Comparison of ENCODE assay signal across 29 mouse cellular contexts in genomic region chr11:108104085-108104484, GRCm38 (mm10).
DNase-seq lines count a peak whose midpoint lies in the region; ATAC-seq and TF ChIP-seq lines count a peak whose summit lies in the region.
"Had no signal": no experiment of that assay in that cellular context is flagged by ENCODE, and none has a peak within 500 bp of the region (broad histone marks: within the 10 kb centered on the region; RNA-seq: fewer than 3 reads in every experiment).

No protein-coding gene starts in this region.

- H3K4me1 ChIP-seq in heart, postnatal 0 days (ENCODE audit: control insufficient read depth, insufficient read depth): peaks cover 16% of the 10 kb centered on the region
- H3K4me1 ChIP-seq in heart, embryonic 11.5 days (ENCODE audit: control insufficient read depth, insufficient read depth, low read length): 0 out of 2 replicates have a peak, but pooled peaks cover 10% of the 10 kb centered on the region
- no peaks in the 10 kb centered on the region for H3K4me1 ChIP-seq in forebrain, postnatal 0 days (ENCODE audit: insufficient read depth)
- H3K4me1 ChIP-seq: embryonic facial prominence, embryonic 13.5 days; embryonic facial prominence, embryonic 15.5 days; forebrain, embryonic 10.5 days; forebrain, embryonic 12.5 days had no signal

- H3K9me3 ChIP-seq in heart, postnatal 0 days (replicated peaks; ENCODE audit: control insufficient read depth, low read length): no peaks in the 10 kb centered on the region
- no peaks in the 10 kb centered on the region for H3K9me3 ChIP-seq in heart, embryonic 11.5 days (replicated peaks; ENCODE audit: control insufficient read depth, low read length)
- H3K9me3 ChIP-seq in forebrain, postnatal 0 days (ENCODE audit: low read length): no peaks in the 10 kb centered on the region
- H3K9me3 ChIP-seq: embryonic facial prominence, embryonic 13.5 days; embryonic facial prominence, embryonic 15.5 days; forebrain, embryonic 12.5 days had no signal

- no peak for TF ChIP-seq POLR2A in myocyte (IDR thresholded peaks at IDR 0.05; ENCODE audit: insufficient read length, low read depth)

- H3K4me2 ChIP-seq in heart, postnatal 0 days (ENCODE audit: low read depth, low read length): no peak overlapping the region
- H3K4me2 ChIP-seq in heart, embryonic 11.5 days: no peak overlapping the region
- H3K4me2 ChIP-seq in myocyte (ENCODE audit: low read depth): no peak overlapping the region
- no peak overlapping the region for H3K4me2 ChIP-seq in forebrain, postnatal 0 days (ENCODE audit: low read depth)
- H3K4me2 ChIP-seq: embryonic facial prominence, embryonic 13.5 days; embryonic facial prominence, embryonic 15.5 days; forebrain, embryonic 12.5 days had no signal

- 0 out of 2 replicates have a peak overlapping the region, but pooled peaks have one; percentile 30 for H3K27ac ChIP-seq in heart, postnatal 0 days (ENCODE audit: low read depth)
- no peak overlapping the region for H3K27ac ChIP-seq in heart, embryonic 11.5 days (ENCODE audit: low read depth, low read length)
- H3K27ac ChIP-seq in forebrain, postnatal 0 days (ENCODE audit: low read depth, low read length): no peak overlapping the region
- H3K27ac ChIP-seq: embryonic facial prominence, embryonic 13.5 days; embryonic facial prominence, embryonic 15.5 days; forebrain, embryonic 10.5 days; forebrain, embryonic 12.5 days had no signal

- no peaks in the 10 kb centered on the region for H3K36me3 ChIP-seq in heart, postnatal 0 days (replicated peaks; ENCODE audit: control insufficient read depth, insufficient read depth, low read length)
- H3K36me3 ChIP-seq in heart, embryonic 11.5 days (ENCODE audit: control insufficient read depth, insufficient read depth, low read length): no peaks in the 10 kb centered on the region
- H3K36me3 ChIP-seq in myocyte (ENCODE audit: control insufficient read depth, insufficient read depth): no peaks in the 10 kb centered on the region
- H3K36me3 ChIP-seq in forebrain, postnatal 0 days (ENCODE audit: insufficient read depth): no peaks in the 10 kb centered on the region
- H3K36me3 ChIP-seq: embryonic facial prominence, embryonic 13.5 days; embryonic facial prominence, embryonic 15.5 days; forebrain, embryonic 10.5 days; forebrain, embryonic 12.5 days; G1E had no signal

- H3ac ChIP-seq in myocyte (ENCODE audit: control insufficient read depth, insufficient read length): no peak overlapping the region

- no peaks in the 10 kb centered on the region for H3K27me3 ChIP-seq in heart, postnatal 0 days (ENCODE audit: control insufficient read depth, insufficient read depth, low read length)
- no peaks in the 10 kb centered on the region for H3K27me3 ChIP-seq in heart, embryonic 11.5 days (ENCODE audit: control insufficient read depth, insufficient read depth, low read length)
- H3K27me3 ChIP-seq in myocyte (ENCODE audit: control insufficient read depth, insufficient read depth, insufficient read length): no peaks in the 10 kb centered on the region
- H3K27me3 ChIP-seq in forebrain, postnatal 0 days (ENCODE audit: insufficient read depth, low read length): no peaks in the 10 kb centered on the region
- H3K27me3 ChIP-seq: CH12.LX; embryonic facial prominence, embryonic 13.5 days; embryonic facial prominence, embryonic 15.5 days; forebrain, embryonic 12.5 days; Patski had no signal

- no peak for TF ChIP-seq CTCF in heart, postnatal 0 days (IDR thresholded peaks at IDR 0.05; ENCODE audit: low read depth)
- no peak for TF ChIP-seq CTCF in forebrain, postnatal 0 days (IDR thresholded peaks at IDR 0.05; ENCODE audit: low read depth)

- no peak for TF ChIP-seq EP300 in heart, postnatal 0 days (IDR thresholded peaks at IDR 0.05; ENCODE audit: low read depth)

- no peak overlapping the region for H3K9ac ChIP-seq in heart, postnatal 0 days (replicated peaks; ENCODE audit: low read depth, low read length)
- no peak overlapping the region for H3K9ac ChIP-seq in heart, embryonic 11.5 days (ENCODE audit: low read depth, low read length)
- no peak overlapping the region for H3K9ac ChIP-seq in forebrain, postnatal 0 days
- H3K9ac ChIP-seq: embryonic facial prominence, embryonic 13.5 days; embryonic facial prominence, embryonic 15.5 days; forebrain, embryonic 12.5 days had no signal

- H3K4me3 ChIP-seq in heart, postnatal 0 days (ENCODE audit: low read depth, low read length): no peak overlapping the region
- H3K4me3 ChIP-seq in heart, embryonic 11.5 days (ENCODE audit: low read depth, low read length): no peak overlapping the region
- no peak overlapping the region for H3K4me3 ChIP-seq in myocyte
- no peak overlapping the region for H3K4me3 ChIP-seq in forebrain, postnatal 0 days (ENCODE audit: low read depth, low read length)
- H3K4me3 ChIP-seq: embryonic facial prominence, embryonic 13.5 days; embryonic facial prominence, embryonic 15.5 days; erythroblast, embryonic 14.5 days; forebrain, embryonic 10.5 days; forebrain, embryonic 12.5 days had no signal

- DNase-seq in heart, adult 11 months: peak; percentile 77
- no peak for DNase-seq in heart, postnatal 4 days
- DNase-seq in heart, postnatal 0 days (ENCODE audit: low spot score): no peak
- no peak for DNase-seq in layer of hippocampus, postnatal 10 days (ENCODE audit: low spot score in 2 of 2)
- no peak for DNase-seq in forebrain, postnatal 0 days
- DNase-seq: adrenal gland, adult 2 months; adrenal gland, postnatal 10 days; adrenal gland, postnatal 25 days; B cell, adult 2 months; cerebellum, adult 11-12 months; cerebellum, adult 2 months; cerebellum, adult 9-10 months; cerebellum, postnatal 10 days; cerebellum, postnatal 25 days; embryo, embryonic 11 days had no signal

- ATAC-seq in heart, postnatal 0 days (ENCODE audit: insufficient read depth, low read depth): peak; percentile 24; the same call in 1 of the 2 replicates
- no peak for ATAC-seq in heart, embryonic 11.5 days (replicated peaks; ENCODE audit: insufficient number of reproducible peaks, low FRiP score, low TSS enrichment)
- no peak for ATAC-seq in forebrain, postnatal 0 days
- ATAC-seq: activated CD4-positive, CD25-positive, alpha-beta regulatory T cell, adult 4 months; CD4-positive, CD25-positive, alpha-beta regulatory T cell, adult 4 months; forebrain, embryonic 14.5 days; forebrain, embryonic 16.5 days; Patski had no signal

- 47% methylated on average over 6 of the region's 6 CpGs for WGBS in heart, postnatal 0 days
- WGBS in heart, embryonic 11.5 days (ENCODE audit: insufficient replicate concordance): 80% methylated on average over 6 of the region's 6 CpGs
- WGBS in forebrain, postnatal 0 days: 90% methylated on average over 6 of the region's 6 CpGs

- H3K79me2 ChIP-seq in myocyte (ENCODE audit: control insufficient read depth, insufficient read depth): peaks cover 5% of the 10 kb centered on the region

TF ChIP-seq in myocyte, 11 proteins besides CTCF, POLR2A, EP300 and RAD21:
- TF ChIP-seq SRF (IDR thresholded peaks at IDR 0.05; ENCODE audit: control insufficient read depth, insufficient read length, low read depth): no peak
- no peak for TF ChIP-seq TCF12 (IDR thresholded peaks at IDR 0.05; ENCODE audit: insufficient read depth, poor library complexity, severe bottlenecking)
- no peak for TF ChIP-seq USF1 (IDR thresholded peaks at IDR 0.05; ENCODE audit: low read depth)
- TF ChIP-seq POLR2AphosphoS2 (IDR thresholded peaks at IDR 0.05; ENCODE audit: insufficient read length, low read depth): no peak
- peak; percentile 28 to 71 (median 69) for TF ChIP-seq MYOG (IDR thresholded peaks at IDR 0.05; ENCODE audit: control insufficient read depth in 1 of 3, insufficient read depth in 1 of 3, insufficient read length in 2 of 3, low read depth in 2 of 3)
- no peak for TF ChIP-seq E2F4 (IDR thresholded peaks at IDR 0.05; ENCODE audit: insufficient read depth)
- no peak for TF ChIP-seq MAX (IDR thresholded peaks at IDR 0.05; ENCODE audit: low read depth)
- TF ChIP-seq REST (IDR thresholded peaks at IDR 0.05; ENCODE audit: insufficient read depth, insufficient read length): no peak
- no peak for TF ChIP-seq CEBPB (IDR thresholded peaks at IDR 0.05; ENCODE audit: insufficient read depth, poor library complexity, severe bottlenecking)
- peak; percentile 9 for TF ChIP-seq TCF3 (IDR thresholded peaks at IDR 0.05; ENCODE audit: insufficient read length, low read depth)
- TF ChIP-seq MYOD1 (IDR thresholded peaks at IDR 0.05; ENCODE audit: control insufficient read depth in 1 of 3, insufficient read length in 2 of 3, low read depth in 2 of 3): peak in 2 of 3 experiments; percentile 32 to 51
